Mouse (Mus musculus) embryonic facial prominence, embryonic 12.5 days (tissue): Measurements from ENCODE around the gene Mrpl40. TPM values are rescaled to one million over a fixed set of nuclear protein-coding genes. Genes with fewer than 3 reads are reported as not detected.

Experiments used
- ATAC-seq: fragments of 200-750 bp; cut with Nextera tagmentation; 2 replicates; pipeline ENCODE4 v1.8.0; 2017; ENCODE audit not compliant: insufficient number of reproducible peaks, insufficient read depth, low FRiP score, low TSS enrichment
- H3K27ac ChIP-seq: fragments of 300-500 bp; sonication (generic); 2 replicates; pipeline ENCODE4 v1.5.1; 2016; ENCODE audit warnings: mild to moderate bottlenecking
- H3K27me3 ChIP-seq: fragments of 300-500 bp; sonication (generic); 2 replicates; pipeline ENCODE4 v1.6.1; 2016; ENCODE audit warnings: mild to moderate bottlenecking, moderate library complexity
- H3K36me3 ChIP-seq: fragments of 300-500 bp; sonication (generic); 2 replicates; pipeline ENCODE4 v1.6.1; 2016; ENCODE audit warnings: mild to moderate bottlenecking
- H3K4me1 ChIP-seq: fragments of 300-500 bp; sonication (generic); 2 replicates; pipeline ENCODE4 v1.6.1; 2016
- H3K4me2 ChIP-seq: fragments of 300-500 bp; sonication (generic); replicated peaks from 2 replicates; pipeline ENCODE4 v1.6.1; 2016; ENCODE audit warnings: mild to moderate bottlenecking, moderate library complexity
- H3K4me3 ChIP-seq: fragments of 300-500 bp; sonication (generic); 2 replicates; pipeline ENCODE4 v1.5.1; 2016; ENCODE audit warnings: mild to moderate bottlenecking
- H3K9ac ChIP-seq: fragments of 300-500 bp; sonication (generic); 2 replicates; pipeline ENCODE4 v1.6.1; 2016; ENCODE audit warnings: mild to moderate bottlenecking, moderate library complexity
- H3K9me3 ChIP-seq: fragments of 300-500 bp; sonication (generic); 2 replicates; pipeline ENCODE4 v1.6.1; 2016; ENCODE audit warnings: mild to moderate bottlenecking, moderate library complexity
- WGBS: fragments of 180-500 bp; shearing (Covaris S2); methylation state at CpG from one replicate; pipeline ENCODE4 v1.1.7; 2016; 5-methylcytosine and 5-hydroxymethylcytosine counted together
- polyA plus RNA-seq: library from polyadenylated mRNA; unstranded; fragments of >200 nt; fragmentation: Nextera tagmentation; extraction: Ambion mirVana; gene quantifications from 2 replicates; pipeline ENCODE4 v1.2.1, GENCODE M21; 2016

The Mrpl40 gene
- polyA plus RNA-seq, 1 experiment from 2014 or later: 97.5 TPM

- Histone ChIP-seq H3K36me3 (peaks cover 96% of the 10 kb centered on the region), H3K4me2 (no peak overlapping the region), H3K27ac (no peak overlapping the region), H3K27me3 (no peaks in the 10 kb centered on the region), H3K4me3 (no peak overlapping the region), H3K9ac (no peak overlapping the region), H3K4me1 (no peaks in the 10 kb centered on the region), H3K9me3 (no peaks in the 10 kb centered on the region)
- ATAC-seq: no peak
- 82% methylated on average over 1 of the region's 1 CpGs for WGBS
Measured at GRCm38 (mm10) chr16:18822356-18822755, 54.3 kb downstream of the Mrpl40 start.

Other genes starting within 250 kb of the Mrpl40 start
- 45.5 and 47.2 TPM in 2 replicates for gene Sept5, start 246.9 kb downstream of the Mrpl40 start, polyA plus RNA-seq
- gene Cldn5, start 100.0 kb downstream of the Mrpl40 start, polyA plus RNA-seq: 30.5 and 32.0 TPM in 2 replicates
- 104 and 110 TPM in 2 replicates for gene Ufd1, start 65.1 kb downstream of the Mrpl40 start, polyA plus RNA-seq
- 51.4 and 56.3 TPM in 2 replicates for gene Cdc45, start 64.9 kb downstream of the Mrpl40 start, polyA plus RNA-seq
- 38.2 and 38.3 TPM in 2 replicates for gene 2510002D24Rik, start 40.3 kb downstream of the Mrpl40 start, polyA plus RNA-seq
- not detected in 2 replicates for gene Gm28539, start 40.3 kb downstream of the Mrpl40 start, polyA plus RNA-seq
- gene Hira, start 175 bp upstream of the Mrpl40 start, polyA plus RNA-seq: 18.4 and 20.2 TPM in 2 replicates